Mouse (Mus musculus) pancreas, adult 10 weeks (tissue): ENCODE measurements around the gene Zbtb37. TPM values are rescaled to one million over a fixed set of nuclear protein-coding genes. Genes with fewer than 3 reads are reported as not detected.

Experiments used
- polyA plus RNA-seq: library from polyadenylated mRNA; stranded (reverse); fragments of 350-450 nt; fragmentation: Illumina TruSeq; extraction: RNeasy Lipid Tissue Mini Kit (QIAGEN cat#74804); gene quantifications from one replicate; pipeline ENCODE4 v1.2.3, GENCODE M21; 2015; ENCODE audit warnings: low read depth, low replicate concordance; ENCODE audit not compliant: insufficient read depth

Zbtb37 gene
- 1.1 TPM for polyA plus RNA-seq

DNA sequence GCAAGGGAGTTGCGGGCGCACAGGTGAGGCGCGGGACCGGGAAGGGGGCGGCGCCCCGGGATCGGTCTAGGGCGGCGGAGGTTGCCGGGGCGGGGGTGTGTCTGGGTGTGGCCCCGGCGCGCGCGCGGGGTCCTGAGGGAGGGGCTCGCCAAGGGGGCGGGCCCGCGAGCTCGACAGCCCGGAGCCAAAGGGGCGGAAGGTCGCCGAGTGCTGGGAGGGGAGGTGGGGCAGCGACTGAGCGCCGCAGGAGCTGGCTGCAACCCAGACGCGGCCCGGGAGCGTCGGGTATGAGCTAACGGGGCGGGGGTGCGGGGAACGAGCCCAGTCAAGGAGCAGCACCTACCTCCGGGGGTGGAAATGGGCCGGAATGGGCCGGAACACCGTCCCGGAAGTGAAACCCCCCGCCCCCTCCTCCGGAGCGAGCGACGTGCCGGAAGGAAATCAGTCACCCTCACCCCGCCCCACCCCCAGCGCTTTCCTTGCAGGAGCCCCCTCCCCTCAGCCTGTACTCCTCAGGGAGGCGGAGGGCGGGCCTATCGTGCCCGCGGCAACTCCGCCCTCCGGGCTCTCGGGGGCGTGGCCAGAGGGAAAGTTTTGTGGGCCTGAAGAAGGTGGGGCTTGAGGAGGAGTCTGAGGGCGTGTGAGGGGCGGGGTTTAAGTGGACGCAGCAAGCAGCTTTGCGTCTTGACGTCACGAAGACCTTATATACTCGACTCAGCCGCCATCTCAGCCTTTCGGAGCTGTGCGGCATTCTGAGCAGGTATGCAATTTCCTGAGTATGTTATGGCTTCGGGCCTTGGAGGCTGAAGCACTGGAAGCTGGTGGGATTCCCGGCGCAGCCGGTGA is at the start of gene Zbtb37:
Zbtb37 (minus strand) TSS at position 415 of the 846 bp plus-strand sequence.

DNA sequence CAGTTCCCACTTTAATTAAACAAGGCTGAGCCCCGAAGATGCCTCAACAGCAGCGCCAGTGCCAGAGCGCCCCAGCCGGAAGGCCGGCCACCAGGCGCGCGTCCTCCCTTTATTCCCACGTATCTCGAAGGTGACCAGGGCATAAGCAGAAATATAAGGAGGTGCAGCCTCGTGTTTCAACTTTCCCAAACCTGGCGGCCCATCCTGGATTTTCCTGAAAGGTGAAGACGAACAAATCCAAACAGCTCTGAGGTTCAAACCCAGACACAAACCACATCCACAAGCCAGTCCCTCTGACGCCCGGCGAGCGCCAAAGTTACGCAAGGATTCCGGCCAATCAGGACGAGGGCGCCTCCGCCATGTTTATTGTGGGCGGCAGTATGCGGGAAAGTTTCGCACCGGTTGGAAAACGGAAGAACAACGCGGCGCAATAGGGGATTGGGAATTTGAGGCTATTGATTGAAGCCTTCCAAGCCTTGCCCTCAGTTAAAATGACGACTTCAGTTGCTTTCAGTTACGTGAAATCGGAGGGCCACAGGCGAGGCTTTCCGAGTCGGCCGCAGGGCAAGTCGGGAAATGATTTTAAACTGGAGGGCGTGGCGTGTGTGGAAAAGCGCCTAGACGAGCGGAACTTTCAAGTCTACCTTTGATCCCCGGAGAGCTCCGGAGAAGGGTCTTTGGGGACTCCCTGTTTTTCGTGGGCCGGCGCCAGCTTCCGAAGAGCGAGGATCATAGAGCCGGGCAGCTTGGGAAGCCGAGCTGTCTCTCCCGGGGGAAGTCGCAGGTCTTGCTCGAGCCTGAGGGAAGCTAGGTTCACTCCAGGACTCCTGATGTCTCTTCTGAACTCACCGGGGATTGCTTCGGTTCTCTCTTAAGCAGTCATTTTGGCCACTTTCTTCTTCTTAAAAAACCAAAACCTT is 36.0 kb upstream of the Zbtb37 start, which contains the start of the genes Dars2 and Cenpl:
Dars2 (minus strand) TSS at position 307 of the 920 bp plus-strand sequence.
Cenpl (plus strand) TSS at position 362 of the 920 bp plus-strand sequence.

DNA sequence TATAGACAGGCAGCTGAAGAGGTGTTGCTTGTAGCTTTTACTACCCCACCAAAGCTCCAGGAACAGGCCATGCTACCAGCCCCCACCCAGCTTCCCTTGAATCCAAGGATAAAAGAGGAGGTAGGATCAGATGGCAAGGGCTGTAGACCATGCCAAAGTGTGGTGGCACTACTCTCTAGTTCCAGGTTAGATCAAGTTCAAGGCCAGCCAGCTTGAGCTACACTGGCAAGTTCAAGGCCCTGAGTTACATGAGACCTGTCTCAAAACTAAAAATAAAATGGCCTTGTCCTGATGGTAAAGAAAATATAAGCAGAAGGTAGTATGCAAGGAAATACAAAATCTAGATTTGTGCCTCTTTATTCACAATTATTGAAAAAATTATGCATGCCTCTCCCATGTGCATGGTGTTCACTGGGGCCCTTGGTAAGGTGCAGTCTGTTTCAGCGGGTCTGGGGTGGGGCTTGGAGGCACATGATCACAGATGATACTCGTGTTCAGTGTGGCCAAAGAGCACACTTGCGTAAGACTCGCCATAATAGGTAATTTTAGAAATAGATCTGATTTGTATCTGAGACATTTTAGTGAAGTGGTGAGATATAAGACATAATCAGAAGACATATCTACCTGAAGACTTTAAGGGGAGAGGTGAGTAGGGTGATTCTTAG is 56.4 kb downstream of the Zbtb37 start, which contains the start of gene Serpinc1:
Serpinc1 (plus strand) TSS at position 515 of the 665 bp plus-strand sequence.

Other genes starting within 250 kb of the Zbtb37 start
- gene Rabgap1l, start 241.6 kb downstream of the Zbtb37 start, polyA plus RNA-seq, result 10.5 TPM
- 3.5 TPM for gene Rc3h1, start 128.4 kb downstream of the Zbtb37 start, polyA plus RNA-seq
- gene Serpinc1, start 56.3 kb downstream of the Zbtb37 start, polyA plus RNA-seq, result not detected
- gene Dars2, start 35.8 kb upstream of the Zbtb37 start, polyA plus RNA-seq, result 3.2 TPM
- gene Cenpl, start 35.9 kb upstream of the Zbtb37 start, polyA plus RNA-seq, result 0.65 TPM
- 3.5 TPM for gene Klhl20, start 96.7 kb upstream of the Zbtb37 start, polyA plus RNA-seq
- not detected for gene Ankrd45, start 107.8 kb upstream of the Zbtb37 start, polyA plus RNA-seq
- not detected for gene Tex50, start 124.5 kb upstream of the Zbtb37 start, polyA plus RNA-seq
- gene Prdx6, start 216.4 kb upstream of the Zbtb37 start, polyA plus RNA-seq, result 30.6 TPM